Mouse (Mus musculus): Measurements from ENCODE around the gene Sh3gl1.

DNA sequence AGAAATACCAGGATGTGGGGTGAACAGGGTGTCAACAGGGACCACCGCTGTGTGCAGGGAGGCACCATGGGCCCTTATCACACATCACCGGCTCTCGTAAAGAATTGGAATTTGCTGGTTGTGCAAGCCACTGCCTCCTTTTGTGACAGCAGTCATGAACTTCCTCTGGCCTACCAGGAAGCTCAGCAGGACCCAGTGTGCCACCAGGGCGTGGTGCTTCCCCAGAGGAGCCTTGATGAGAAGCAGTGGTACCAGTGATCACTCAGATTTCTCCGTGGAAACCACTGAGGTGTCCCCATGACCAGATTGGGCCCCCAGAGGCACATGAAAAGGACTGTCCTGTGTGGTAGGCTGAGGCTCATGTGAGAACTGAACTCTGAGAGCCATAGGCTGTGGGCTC, 13.0 kb downstream of the Sh3gl1 start:
- TF ChIP-seq CTCF (IDR thresholded peaks at IDR 0.05; ENCODE audit: borderline replicate concordance, control insufficient read depth, extremely low read depth, insufficient read depth, low read length, poor library complexity) (no peak), POLR2A (IDR thresholded peaks at IDR 0.05; ENCODE audit: control insufficient read depth, extremely low read depth, insufficient read depth, low read length, poor library complexity) (no peak)

Data from thymus, adult 2 months (tissue).